Mouse (Mus musculus) myocyte (in vitro differentiated cells): ENCODE measurements around the gene Catsper2.

Experiments
- CEBPB ChIP-seq: IDR thresholded peaks from 2 replicates; pipeline ENCODE4 v1.6.1; 2011; ENCODE audit warnings: mild to moderate bottlenecking, moderate library complexity; ENCODE audit not compliant: poor library complexity, insufficient read depth, severe bottlenecking
- E2F4 ChIP-seq: IDR thresholded peaks from one replicate; pipeline ENCODE4 v1.6.1; 2011; ENCODE audit warnings: mild to moderate bottlenecking, control low read depth, moderate library complexity; ENCODE audit not compliant: insufficient read depth
- MAX ChIP-seq: IDR thresholded peaks from one replicate; pipeline ENCODE4 v1.6.1; 2011; ENCODE audit warnings: low read depth, mild to moderate bottlenecking, control low read depth
- MYOD1 ChIP-seq, 3 experiments: IDR thresholded peaks; one replicate each; pipeline ENCODE4 v1.6.1; 2011; ENCODE audit warnings: control low read depth in 2 of 3, low read depth in 2 of 3, mild to moderate bottlenecking in 2 of 3, moderate library complexity in 1 of 3; ENCODE audit not compliant: insufficient read length in 2 of 3, control insufficient read depth in 1 of 3
- MYOG ChIP-seq, 3 experiments: IDR thresholded peaks; one replicate each; pipeline ENCODE4 v1.6.1; 2011; ENCODE audit warnings: control low read depth in 2 of 3, low read depth in 2 of 3, mild to moderate bottlenecking in 2 of 3; ENCODE audit not compliant: insufficient read length in 2 of 3, control insufficient read depth in 1 of 3, insufficient read depth in 1 of 3
- POLR2A ChIP-seq: IDR thresholded peaks from one replicate; pipeline ENCODE4 v1.6.1; 2011; ENCODE audit warnings: low read depth, mild to moderate bottlenecking, control low read depth, moderate library complexity; ENCODE audit not compliant: insufficient read length
- TCF12 ChIP-seq: IDR thresholded peaks from one replicate; pipeline ENCODE4 v1.6.1; 2011; ENCODE audit warnings: mild to moderate bottlenecking, control low read depth; ENCODE audit not compliant: poor library complexity, insufficient read depth, severe bottlenecking
- TCF3 ChIP-seq: IDR thresholded peaks from one replicate; pipeline ENCODE4 v1.6.1; 2011; ENCODE audit warnings: low read depth, control low read depth; ENCODE audit not compliant: insufficient read length
- USF1 ChIP-seq: IDR thresholded peaks from one replicate; pipeline ENCODE4 v1.6.1; 2011; ENCODE audit warnings: low read depth, mild to moderate bottlenecking, control low read depth, moderate library complexity

DNA sequence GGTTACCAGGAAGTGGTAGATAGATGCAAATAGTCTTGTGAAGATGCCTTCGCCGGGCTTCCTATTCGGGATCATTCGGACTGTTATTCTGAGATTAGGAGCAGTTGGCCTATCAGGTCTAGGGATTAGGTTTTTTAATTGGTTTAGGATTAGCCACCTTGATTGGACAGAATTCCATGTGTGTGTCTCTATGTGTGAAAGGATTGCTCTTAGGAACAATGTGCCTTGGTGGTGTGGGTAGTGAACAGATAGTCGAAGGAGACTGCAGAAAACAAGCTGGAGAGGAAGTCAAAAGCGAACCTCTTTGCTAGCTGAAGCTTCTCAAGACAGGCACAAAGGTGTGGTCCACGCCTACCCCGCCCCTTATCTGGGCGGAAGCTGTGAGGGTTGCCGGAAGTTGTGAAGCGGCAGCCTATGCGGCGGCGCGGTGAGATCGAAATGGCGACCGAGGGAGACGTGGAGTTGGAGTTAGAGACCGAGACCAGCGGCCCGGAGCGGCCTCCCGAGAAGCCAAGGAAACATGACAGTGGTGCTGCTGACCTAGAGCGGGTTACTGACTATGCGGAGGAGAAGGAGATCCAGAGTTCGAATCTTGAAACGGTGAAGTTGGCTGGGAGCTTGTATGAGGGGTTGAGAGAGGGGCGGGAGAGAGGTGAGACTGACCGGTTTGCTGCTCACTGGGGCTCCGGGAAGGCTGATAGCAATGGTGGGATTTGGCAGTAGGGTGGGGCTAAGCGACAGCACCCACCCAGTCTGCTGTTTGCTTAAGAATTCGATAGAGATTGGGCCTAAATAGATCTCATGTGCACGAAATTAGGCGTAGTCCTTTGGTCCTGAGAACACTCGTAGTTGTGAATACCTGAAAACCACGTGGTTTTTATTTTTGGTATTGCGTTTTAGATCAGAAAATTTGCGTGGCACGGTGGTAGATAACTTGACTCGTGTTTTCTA lies 43.4 kb upstream of the Catsper2 start, which contains the start of gene Serinc4:
- TF ChIP-seq MYOD1 (IDR thresholded peaks at IDR 0.05; ENCODE audit: control insufficient read depth in 1 of 3, insufficient read length in 2 of 3, low read depth in 2 of 3) (no peak), USF1 (no peak), POLR2A (peak; percentile 80), MAX (no peak), E2F4 (no peak), TCF12 (no peak), TCF3 (no peak), MYOG (IDR thresholded peaks at IDR 0.05; ENCODE audit: control insufficient read depth in 1 of 3, insufficient read depth in 1 of 3, insufficient read length in 2 of 3, low read depth in 2 of 3) (peak in 1 of 3 experiments; percentile 5), CEBPB (no peak)
